Mouse (Mus musculus) megakaryocyte, embryonic 14.5 days (primary cell): ENCODE measurements around the gene Tspan11.

Experiments
- FLI1 ChIP-seq: IDR thresholded peaks from 2 replicates; pipeline ENCODE4 v1.6.1; 2012; ENCODE audit warnings: low read length, inconsistent platforms, mixed read lengths
- GATA1 ChIP-seq: IDR thresholded peaks from 3 replicates; pipeline ENCODE4 v1.6.1; 2012; ENCODE audit warnings: mixed read lengths, low read length, inconsistent platforms, borderline replicate concordance

DNA sequence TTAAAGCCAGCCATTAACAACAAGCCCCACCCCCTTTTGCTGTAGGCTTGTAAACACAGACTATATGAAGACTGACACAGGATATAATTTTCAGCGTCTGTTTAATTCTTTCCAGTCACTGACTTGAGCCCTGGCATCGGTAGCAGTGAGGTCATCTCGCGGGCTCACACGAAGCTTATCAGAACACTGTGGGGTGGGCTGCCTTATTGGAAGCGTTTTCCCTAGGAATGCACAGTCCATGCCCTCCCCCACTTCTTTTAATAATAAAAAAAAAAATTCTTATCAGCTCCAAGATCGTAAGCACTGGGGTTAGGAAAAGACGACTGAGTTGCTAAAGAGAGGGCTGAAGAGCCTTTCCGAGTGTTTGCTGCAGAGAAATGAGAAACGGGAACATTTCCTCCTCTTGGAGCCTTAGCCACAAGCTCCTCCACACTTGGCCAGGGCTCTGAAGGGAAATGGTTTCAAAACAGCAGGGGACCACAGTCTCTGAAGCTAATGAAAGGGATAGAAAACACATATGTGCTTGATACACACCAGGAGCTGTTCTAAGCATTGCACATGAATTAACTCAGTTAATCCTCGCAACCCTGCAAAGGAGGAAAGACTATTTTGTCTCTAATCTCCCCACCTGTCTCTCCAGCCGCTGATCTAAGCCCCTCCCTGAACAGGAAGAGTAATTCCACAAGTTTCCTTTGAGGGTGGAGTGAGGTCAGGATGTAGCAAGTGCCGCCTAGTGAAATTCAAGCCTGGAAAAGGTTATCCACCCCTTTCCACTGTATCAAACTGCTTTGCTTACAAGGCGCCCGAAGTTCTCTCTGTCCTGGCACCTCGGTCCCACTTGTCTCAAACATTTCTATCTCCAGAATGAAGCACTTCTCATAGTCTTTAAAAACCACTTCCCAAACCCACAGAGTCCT lies 33.4 kb upstream of the Tspan11 start:
- TF ChIP-seq GATA1 (no peak), FLI1 (no peak)
